In genomic region chr6:38492550-38492949, GRCm38 (mm10) we compare ENCODE assay signal across 8 mouse cellular contexts. TPM values are rescaled to one million over a fixed set of nuclear protein-coding genes. Genes with fewer than 3 reads are reported as not detected.
DNase-seq lines count a peak whose midpoint lies in the region; ATAC-seq and TF ChIP-seq lines count a peak whose summit lies in the region.

No protein-coding gene starts in this region.

- H3K4me3 ChIP-seq in kidney, adult 2 months (ENCODE audit: insufficient read depth, low read depth, low read length): no peak overlapping the region
- H3K4me3 ChIP-seq in kidney, embryonic 15.5 days (replicated peaks): no peak overlapping the region
- no peak overlapping the region for H3K4me3 ChIP-seq in E14TG2a.4 (replicated peaks; ENCODE audit: low read length)

- H3K36me3 ChIP-seq in kidney, adult 2 months (ENCODE audit: control insufficient read depth, insufficient read depth, low read length): peaks cover 3% of the 10 kb centered on the region
- H3K36me3 ChIP-seq in kidney, embryonic 15.5 days: peaks cover 72% of the 10 kb centered on the region
- H3K36me3 ChIP-seq in E14TG2a.4 (ENCODE audit: insufficient read depth, low read length): peaks cover 78% of the 10 kb centered on the region

- no peaks in the 10 kb centered on the region for H3K9me3 ChIP-seq in kidney, embryonic 15.5 days (replicated peaks)
- no peaks in the 10 kb centered on the region for H3K9me3 ChIP-seq in E14TG2a.4 (ENCODE audit: low read length)

- H3K27ac ChIP-seq in kidney, adult 2 months (ENCODE audit: insufficient read depth, low read depth, low read length): no peak overlapping the region
- no peak overlapping the region for H3K27ac ChIP-seq in kidney, embryonic 15.5 days

- H3K4me1 ChIP-seq in kidney, adult 2 months (ENCODE audit: control insufficient read depth, insufficient read depth, low read length): no peaks in the 10 kb centered on the region
- H3K4me1 ChIP-seq in kidney, embryonic 15.5 days: no peaks in the 10 kb centered on the region
- H3K4me1 ChIP-seq in E14TG2a.4 (replicated peaks; ENCODE audit: low read depth, low read length): no peaks in the 10 kb centered on the region

- H3K9ac ChIP-seq in kidney, embryonic 15.5 days: no peak overlapping the region

- H3K27me3 ChIP-seq in kidney, adult 2 months (replicated peaks; ENCODE audit: control insufficient read depth, insufficient read depth, low read length): no peaks in the 10 kb centered on the region
- H3K27me3 ChIP-seq in kidney, embryonic 15.5 days: no peaks in the 10 kb centered on the region
- H3K27me3 ChIP-seq in E14TG2a.4 (ENCODE audit: insufficient read depth, low read length): no peaks in the 10 kb centered on the region

- TF ChIP-seq CTCF in kidney, adult 2 months (conservative IDR thresholded peaks at IDR 0.05; ENCODE audit: insufficient read depth, insufficient read length, low read depth, low read length): peak; percentile 80
- TF ChIP-seq CTCF in E14TG2a.4 (conservative IDR thresholded peaks at IDR 0.05; ENCODE audit: low read length): peak; percentile 84

- no peak overlapping the region for H3K4me2 ChIP-seq in kidney, embryonic 15.5 days

- peak; percentile 57 for DNase-seq in kidney, adult 2 months
- DNase-seq in adrenal gland, adult 2 months: peak; percentile 34
- peak; percentile 54 for DNase-seq in embryo, embryonic 11 days
- peak; percentile 63 to 69 for DNase-seq in kidney, postnatal 4 days
- DNase-seq in retina, postnatal 7 days (ENCODE audit: low read depth, low spot score): peak; percentile 17
- no peak for DNase-seq in urinary bladder, postnatal 25 days (ENCODE audit: low spot score)

- ATAC-seq in kidney, embryonic 15.5 days (replicated peaks; ENCODE audit: low FRiP score): no peak

- WGBS in kidney, adult 2 months: 89% methylated on average over 3 of the region's 3 CpGs
- WGBS in kidney, embryonic 15.5 days: 86% methylated on average over 3 of the region's 3 CpGs

- TF ChIP-seq POLR2A in kidney, adult 2 months (IDR thresholded peaks at IDR 0.05; ENCODE audit: low read depth, low read length): no peak

RNA-seq across cellular contexts. Expression of gene Fmc1, which starts 40.8 kb away (rescaled TPM):
- polyA plus RNA-seq in kidney, adult 2 months (2012; rRNA removed): 572 and 575 TPM in 2 replicates
- 171 TPM in 2 replicates for polyA plus RNA-seq in kidney, embryonic 15.5 days (2015; fragmentation: Nextera tagmentation; extraction: Ambion mirVana)
- 100 to 1,000 TPM in 1 of 2 experiments, 10 to 100 TPM in 1; 82.5 to 132 TPM for total RNA-seq in adrenal gland, adult 2 months (2021)
- 564 and 655 TPM in 2 replicates for polyA plus RNA-seq in adrenal gland, adult 2 months (2012; rRNA removed)

RNA-seq across cellular contexts. Expression of gene Luc7l2, which starts 58.6 kb away (rescaled TPM):
- polyA plus RNA-seq in kidney, adult 2 months (2012; rRNA removed): 18.4 and 24.5 TPM in 2 replicates
- 41.1 and 41.7 TPM in 2 replicates for polyA plus RNA-seq in kidney, embryonic 15.5 days (2015; fragmentation: Nextera tagmentation; extraction: Ambion mirVana)
- 100 to 1,000 TPM; 121 to 164 TPM for total RNA-seq in adrenal gland, adult 2 months (2021)
- polyA plus RNA-seq in adrenal gland, adult 2 months (2012; rRNA removed): 34.1 and 34.9 TPM in 2 replicates

RNA-seq across cellular contexts. Expression of gene Ubn2, which starts 58.8 kb away (rescaled TPM):
- polyA plus RNA-seq in kidney, adult 2 months (2012; rRNA removed): 6.0 and 7.0 TPM in 2 replicates
- polyA plus RNA-seq in kidney, embryonic 15.5 days (2015; fragmentation: Nextera tagmentation; extraction: Ambion mirVana): 14.9 and 15.3 TPM in 2 replicates
- 10 to 100 TPM; 19.4 to 35.4 TPM for total RNA-seq in adrenal gland, adult 2 months (2021)
- polyA plus RNA-seq in adrenal gland, adult 2 months (2012; rRNA removed): 2.9 and 3.6 TPM in 2 replicates
